17 mouse cellular contexts compared by ENCODE assay signal in genomic region chr3:137963508-137963907, GRCm38 (mm10). TPM values are rescaled to one million over a fixed set of nuclear protein-coding genes. Genes with fewer than 3 reads are reported as not detected.
DNase-seq lines count a peak whose midpoint lies in the region; ATAC-seq and TF ChIP-seq lines count a peak whose summit lies in the region.
"Had no signal": no experiment of that assay in that cellular context is flagged by ENCODE, and none has a peak within 500 bp of the region (broad histone marks: within the 10 kb centered on the region; RNA-seq: fewer than 3 reads in every experiment).

No protein-coding gene starts in this region.

- H3K9me3 ChIP-seq in midbrain, embryonic 13.5 days, result no peaks in the 10 kb centered on the region
- H3K9me3 ChIP-seq in midbrain, embryonic 10.5 days (replicated peaks), result no peaks in the 10 kb centered on the region
- H3K9me3 ChIP-seq: forebrain, embryonic 10.5 days; hindbrain, embryonic 13.5 days; intestine, embryonic 15.5 days; limb, embryonic 12.5 days; stomach, embryonic 15.5 days had no signal

- no peak for TF ChIP-seq CTCF in heart, adult 2 months (IDR thresholded peaks at IDR 0.05)

- no peak for TF ChIP-seq POLR2A in heart, adult 2 months (IDR thresholded peaks at IDR 0.05; ENCODE audit: insufficient read depth, low read depth, low read length)

- intact Hi-C loops in heart, adult 2 months (cut with DNase I), result no loop called here
- intact Hi-C loops in heart, postnatal 10 days (cut with DNase I), result no loop called here

- H3K79me2 ChIP-seq in heart, adult 2 months (replicated peaks; ENCODE audit: control insufficient read depth, insufficient read depth, low read length), result no peaks in the 10 kb centered on the region

- no peak for DNase-seq in heart, adult 2 months
- DNase-seq in heart, postnatal 10 days, result no peak
- DNase-seq in midbrain, embryonic 10.5 days (ENCODE audit: low spot score), result no peak
- no peak for DNase-seq in cerebellum, postnatal 10 days
- DNase-seq in retina, embryonic 14.5 days (ENCODE audit: low spot score), result no peak
- DNase-seq: adrenal gland, adult 8-10 months; cerebellum, adult 11-12 months; lung, embryonic 14.5 days; right cerebral cortex, postnatal 25 days had no signal

- no peak overlapping the region for H3K4me2 ChIP-seq in midbrain, embryonic 13.5 days (replicated peaks)
- H3K4me2 ChIP-seq: hindbrain, embryonic 13.5 days; intestine, embryonic 15.5 days; limb, embryonic 12.5 days; lung, embryonic 14.5 days; stomach, embryonic 15.5 days had no signal

- no peak overlapping the region for H3K9ac ChIP-seq in heart, adult 2 months (ENCODE audit: low read depth, low read length)
- no peak overlapping the region for H3K9ac ChIP-seq in midbrain, embryonic 13.5 days (replicated peaks)
- H3K9ac ChIP-seq: hindbrain, embryonic 13.5 days; intestine, embryonic 15.5 days; limb, embryonic 12.5 days; lung, embryonic 14.5 days; stomach, embryonic 15.5 days had no signal

- peaks cover 6% of the 10 kb centered on the region; the same call in 1 of the 2 replicates for H3K36me3 ChIP-seq in heart, adult 2 months (ENCODE audit: control insufficient read depth, insufficient read depth, low read length)
- H3K36me3 ChIP-seq in midbrain, embryonic 13.5 days, result no peaks in the 10 kb centered on the region
- no peaks in the 10 kb centered on the region for H3K36me3 ChIP-seq in midbrain, embryonic 10.5 days
- H3K36me3 ChIP-seq: forebrain, embryonic 10.5 days; hindbrain, embryonic 13.5 days; intestine, embryonic 15.5 days; limb, embryonic 12.5 days; stomach, embryonic 15.5 days had no signal

- no peak overlapping the region for H3K4me3 ChIP-seq in heart, adult 2 months
- no peak overlapping the region for H3K4me3 ChIP-seq in midbrain, embryonic 13.5 days (replicated peaks)
- H3K4me3 ChIP-seq in midbrain, embryonic 10.5 days, result no peak overlapping the region
- H3K4me3 ChIP-seq: forebrain, embryonic 10.5 days; hindbrain, embryonic 13.5 days; intestine, embryonic 15.5 days; limb, embryonic 12.5 days; stomach, embryonic 15.5 days had no signal

- no peak for TF ChIP-seq EP300 in heart, adult 2 months (IDR thresholded peaks at IDR 0.05; ENCODE audit: insufficient read depth, low read depth, low read length)

- H3K27ac ChIP-seq in heart, adult 2 months, result peak overlapping the region; percentile 15
- H3K27ac ChIP-seq in midbrain, embryonic 13.5 days, result no peak overlapping the region
- H3K27ac ChIP-seq in midbrain, embryonic 10.5 days (replicated peaks), result no peak overlapping the region
- H3K27ac ChIP-seq: forebrain, embryonic 10.5 days; hindbrain, embryonic 13.5 days; intestine, embryonic 15.5 days; limb, embryonic 12.5 days; stomach, embryonic 15.5 days had no signal

- WGBS in heart, adult 2 months, result 61% methylated on average over 8 of the region's 8 CpGs
- 69% methylated on average over 8 of the region's 8 CpGs for WGBS in midbrain, embryonic 13.5 days
- WGBS in midbrain, embryonic 10.5 days, result 78% methylated on average over 8 of the region's 8 CpGs

- 0 out of 2 replicates have a peak, but pooled peaks have one; percentile 27 for ATAC-seq in midbrain, embryonic 13.5 days
- peak; percentile 96 for ATAC-seq in granulocyte monocyte progenitor cell, adult 5-6 weeks (replicated peaks; ENCODE audit: poor library complexity, severe bottlenecking)
- ATAC-seq in neutrophil, adult 5-6 weeks (ENCODE audit: extremely low read depth, insufficient number of reproducible peaks, low FRiP score, poor library complexity, severe bottlenecking), result peak; percentile 88
- ATAC-seq: intestine, embryonic 15.5 days had no signal

- no peaks in the 10 kb centered on the region for H3K27me3 ChIP-seq in heart, adult 2 months (ENCODE audit: control insufficient read depth, insufficient read depth, low read length)
- H3K27me3 ChIP-seq in midbrain, embryonic 13.5 days, result no peaks in the 10 kb centered on the region
- H3K27me3 ChIP-seq in midbrain, embryonic 10.5 days (ENCODE audit: low read depth, poor library complexity, severe bottlenecking), result no peaks in the 10 kb centered on the region
- H3K27me3 ChIP-seq: hindbrain, embryonic 13.5 days; intestine, embryonic 15.5 days; limb, embryonic 12.5 days; stomach, embryonic 15.5 days had no signal

- H3K4me1 ChIP-seq in heart, adult 2 months (ENCODE audit: control insufficient read depth, insufficient read depth, low read length), result peaks cover 7% of the 10 kb centered on the region
- H3K4me1 ChIP-seq in midbrain, embryonic 13.5 days (replicated peaks), result no peaks in the 10 kb centered on the region
- H3K4me1 ChIP-seq in midbrain, embryonic 10.5 days, result peaks cover 3% of the 10 kb centered on the region; the same call in 1 of the 2 replicates
- H3K4me1 ChIP-seq: forebrain, embryonic 10.5 days; intestine, embryonic 15.5 days; limb, embryonic 12.5 days; stomach, embryonic 15.5 days had no signal

RNA-seq across cellular contexts. Expression of gene Dapp1, which starts 17.8 kb away (rescaled TPM):
- total RNA-seq in heart, adult 2 months (2021), result 1 to 10 TPM; 5.0 to 6.9 TPM
- polyA plus RNA-seq in heart, adult 2 months (2012; rRNA removed), result 4.0 and 5.2 TPM in 2 replicates
- total RNA-seq in heart, postnatal 10 days (2021), result 1 to 10 TPM; 4.0 to 5.2 TPM
- 0.67 and 1.2 TPM in 2 replicates for polyA plus RNA-seq in midbrain, embryonic 13.5 days (2015; fragmentation: Nextera tagmentation; extraction: Ambion mirVana)
- polyA plus RNA-seq in midbrain, embryonic 10.5 days (2016; fragmentation: Nextera tagmentation; extraction: Ambion mirVana), result 2.3 and 2.9 TPM in 2 replicates
- 116 and 120 TPM in 2 replicates for total RNA-seq in granulocyte monocyte progenitor cell, adult 5-6 weeks (2014; fragmentation: Nextera tagmentation)
- 125 and 126 TPM in 2 replicates for total RNA-seq in granulocyte monocyte progenitor cell, adult 5-6 weeks (2017)
- 102 and 108 TPM in 2 replicates for total RNA-seq in neutrophil, adult 5-6 weeks (2017)

RNA-seq across cellular contexts. Expression of gene Lamtor3, which starts 45.2 kb away (rescaled TPM):
- total RNA-seq in heart, adult 2 months (2021), result 100 to 1,000 TPM in 1 of 2 experiments, 10 to 100 TPM in 1; 88.9 to 107 TPM
- 48.7 and 77.2 TPM in 2 replicates for polyA plus RNA-seq in heart, adult 2 months (2012; rRNA removed)
- 10 to 100 TPM; 87.8 to 98.0 TPM for total RNA-seq in heart, postnatal 10 days (2021)
- 120 and 122 TPM in 2 replicates for polyA plus RNA-seq in midbrain, embryonic 13.5 days (2015; fragmentation: Nextera tagmentation; extraction: Ambion mirVana)
- polyA plus RNA-seq in midbrain, embryonic 10.5 days (2016; fragmentation: Nextera tagmentation; extraction: Ambion mirVana), result 91.6 and 91.8 TPM in 2 replicates
- total RNA-seq in granulocyte monocyte progenitor cell, adult 5-6 weeks (2014; fragmentation: Nextera tagmentation), result 62.4 and 76.7 TPM in 2 replicates
- total RNA-seq in granulocyte monocyte progenitor cell, adult 5-6 weeks (2017), result 69.4 and 87.9 TPM in 2 replicates
- total RNA-seq in neutrophil, adult 5-6 weeks (2017), result 89.6 and 100 TPM in 2 replicates

Comparison
In these comparisons a context has a peak if more than half of its experiments do, and no peak if none do; other contexts are left out.
1. ATAC-seq: peak in every context shown above with its lines; median percentile 96 in granulocyte monocyte progenitor cell, adult 5-6 weeks; 88 in neutrophil, adult 5-6 weeks; 27 in midbrain, embryonic 13.5 days.
2. RNA of gene Dapp1, which starts 17.8 kb away (total RNA-seq): 116 to 126 TPM in granulocyte monocyte progenitor cell, adult 5-6 weeks and 102 to 108 TPM in neutrophil, adult 5-6 weeks; 5.0 to 6.9 TPM in heart, adult 2 months and 4.0 to 5.2 TPM in heart, postnatal 10 days; every median in the first group is over 10 times any median in the second.